Mouse (Mus musculus): ENCODE data around the gene Pak6.

DNA sequence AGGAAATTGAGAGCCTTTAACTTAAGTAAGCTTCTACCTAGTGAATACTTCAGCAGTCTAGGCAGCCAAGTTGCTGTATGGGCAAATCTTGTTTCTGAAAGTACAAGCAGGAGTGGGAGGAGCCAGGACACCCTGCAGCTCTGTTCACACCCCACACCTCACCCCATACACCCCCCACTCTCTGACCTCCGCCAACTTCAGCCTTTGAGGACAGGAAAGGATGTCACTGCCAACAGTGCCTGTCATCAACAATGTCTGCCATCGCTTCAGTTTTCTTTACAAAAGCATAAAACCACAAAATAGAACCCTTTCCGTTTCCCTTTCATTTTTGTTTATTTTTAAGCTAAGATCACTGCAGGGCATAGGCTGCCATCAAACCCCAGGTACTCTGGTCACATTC, 20.7 kb upstream of the Pak6 start:
- TF ChIP-seq GATA1 (IDR thresholded peaks at IDR 0.05; ENCODE audit: low read length) = no peak
- TF ChIP-seq TAL1 (IDR thresholded peaks at IDR 0.05; ENCODE audit: low read length) = no peak
